Mouse (Mus musculus): ENCODE measurements around the gene Rsg1. TPM values are rescaled to one million over a fixed set of nuclear protein-coding genes. Genes with fewer than 3 reads are reported as not detected.
A peak's percentile ranks its signal among the peaks of the same experiment; 100 is the strongest.

Gene Rsg1
- polyA plus RNA-seq, 1 experiment from 2014 or later = 8.9 TPM

GRCm38 (mm10) chr4:141248614-141248978, 34.8 kb downstream of the Rsg1 start:
- WGBS = 10% methylated on average over 11 of the region's 11 CpGs
- ATAC-seq (ENCODE audit: low FRiP score) = peak; percentile 6; the same call in 1 of the 2 replicates
- H3K4me2 ChIP-seq = peak overlapping the region; percentile 62

GRCm38 (mm10) chr4:141249383-141249782, 35.6 kb downstream of the Rsg1 start:
- ATAC-seq (ENCODE audit: low FRiP score) = no peak
- Histone ChIP-seq H3K27me3 (replicated peaks) (peaks cover 56% of the 10 kb centered on the region), H3K4me2 (no peak overlapping the region), H3K9ac (replicated peaks) (no peak overlapping the region), H3K4me1 (peaks cover 47% of the 10 kb centered on the region), H3K36me3 (no peaks in the 10 kb centered on the region), H3K27ac (replicated peaks) (no peak overlapping the region), H3K9me3 (replicated peaks) (no peaks in the 10 kb centered on the region), H3K4me3 (replicated peaks) (no peak overlapping the region)
- 76% methylated on average over 11 of the region's 11 CpGs for WGBS

More at GRCm38 (mm10) chr4:141248614-141248978, 34.8 kb downstream of the Rsg1 start:
- H3K36me3 ChIP-seq = no peaks in the 10 kb centered on the region
- H3K4me1 ChIP-seq = peaks cover 47% of the 10 kb centered on the region
- peak overlapping the region; percentile 43 for H3K4me3 ChIP-seq (replicated peaks)
- H3K27ac ChIP-seq (replicated peaks) = no peak overlapping the region
- peaks cover 57% of the 10 kb centered on the region for H3K27me3 ChIP-seq (replicated peaks)
- no peaks in the 10 kb centered on the region for H3K9me3 ChIP-seq (replicated peaks)
- no peak overlapping the region for H3K9ac ChIP-seq (replicated peaks)

- WGBS = 70% methylated on average over 8 of the region's 8 CpGs
- no peak for ATAC-seq (ENCODE audit: low FRiP score)
- Histone ChIP-seq H3K4me1 (peaks cover 32% of the 10 kb centered on the region), H3K36me3 (no peaks in the 10 kb centered on the region), H3K4me2 (no peak overlapping the region), H3K9ac (replicated peaks) (no peak overlapping the region), H3K27me3 (replicated peaks) (peaks cover 46% of the 10 kb centered on the region), H3K4me3 (replicated peaks) (no peak overlapping the region), H3K9me3 (replicated peaks) (no peaks in the 10 kb centered on the region), H3K27ac (replicated peaks) (no peak overlapping the region)
Measured at GRCm38 (mm10) chr4:141251071-141251470, 37.3 kb downstream of the Rsg1 start.

- H3K36me3 ChIP-seq = no peaks in the 10 kb centered on the region
- WGBS = 77% methylated on average over 2 of the region's 2 CpGs
- H3K9me3 ChIP-seq (replicated peaks) = no peaks in the 10 kb centered on the region
- peaks cover 17% of the 10 kb centered on the region for H3K4me1 ChIP-seq
- no peak overlapping the region for H3K4me3 ChIP-seq (replicated peaks)
- H3K4me2 ChIP-seq = no peak overlapping the region
- H3K27me3 ChIP-seq (replicated peaks) = peaks cover 30% of the 10 kb centered on the region
- H3K9ac ChIP-seq (replicated peaks) = no peak overlapping the region
- no peak for ATAC-seq (ENCODE audit: low FRiP score)
- H3K27ac ChIP-seq (replicated peaks) = no peak overlapping the region
Measured at GRCm38 (mm10) chr4:141252641-141253040, 38.9 kb downstream of the Rsg1 start.

GRCm38 (mm10) chr4:141254234-141254633, 40.5 kb downstream of the Rsg1 start:
- 37% methylated on average over 16 of the region's 16 CpGs for WGBS
- Histone ChIP-seq H3K27ac (replicated peaks) (no peak overlapping the region), H3K36me3 (no peaks in the 10 kb centered on the region), H3K4me3 (replicated peaks) (no peak overlapping the region), H3K27me3 (replicated peaks) (peaks cover 14% of the 10 kb centered on the region), H3K9ac (replicated peaks) (no peak overlapping the region), H3K9me3 (replicated peaks) (no peaks in the 10 kb centered on the region), H3K4me1 (0 out of 2 replicates have a peak, but pooled peaks cover 5% of the 10 kb centered on the region), H3K4me2 (no peak overlapping the region)
- ATAC-seq (ENCODE audit: low FRiP score) = no peak

- H3K4me1 ChIP-seq = 0 out of 2 replicates have a peak, but pooled peaks cover 5% of the 10 kb centered on the region
- no peaks in the 10 kb centered on the region for H3K9me3 ChIP-seq (replicated peaks)
- no peaks in the 10 kb centered on the region for H3K27me3 ChIP-seq (replicated peaks)
- no peak overlapping the region for H3K27ac ChIP-seq (replicated peaks)
- H3K36me3 ChIP-seq = no peaks in the 10 kb centered on the region
- no peak overlapping the region for H3K9ac ChIP-seq (replicated peaks)
- no peak overlapping the region for H3K4me2 ChIP-seq
- no peak for ATAC-seq (ENCODE audit: low FRiP score)
- WGBS = 68% methylated on average over 5 of the region's 5 CpGs
- no peak overlapping the region for H3K4me3 ChIP-seq (replicated peaks)
Measured at GRCm38 (mm10) chr4:141257440-141257839, 43.7 kb downstream of the Rsg1 start.

GRCm38 (mm10) chr4:141259413-141259812, 45.7 kb downstream of the Rsg1 start:
- Histone ChIP-seq H3K4me3 (replicated peaks) (no peak overlapping the region), H3K27ac (replicated peaks) (no peak overlapping the region), H3K4me1 (no peaks in the 10 kb centered on the region), H3K27me3 (replicated peaks) (no peaks in the 10 kb centered on the region), H3K4me2 (no peak overlapping the region), H3K9me3 (replicated peaks) (no peaks in the 10 kb centered on the region), H3K36me3 (no peaks in the 10 kb centered on the region), H3K9ac (replicated peaks) (no peak overlapping the region)
- ATAC-seq (ENCODE audit: low FRiP score) = no peak
- WGBS = 87% methylated on average over 12 of the region's 12 CpGs

GRCm38 (mm10) chr4:141260007-141260723, 46.4 kb downstream of the Rsg1 start:
- H3K4me2 ChIP-seq = no peak overlapping the region
- no peak overlapping the region for H3K27ac ChIP-seq (replicated peaks)
- no peaks in the 10 kb centered on the region for H3K9me3 ChIP-seq (replicated peaks)
- H3K9ac ChIP-seq (replicated peaks) = no peak overlapping the region
- H3K36me3 ChIP-seq = no peaks in the 10 kb centered on the region
- no peak overlapping the region for H3K4me3 ChIP-seq (replicated peaks)
- WGBS = 59% methylated on average over 16 of the region's 16 CpGs
- no peaks in the 10 kb centered on the region for H3K4me1 ChIP-seq
- no peak for ATAC-seq (ENCODE audit: low FRiP score)
- H3K27me3 ChIP-seq (replicated peaks) = no peaks in the 10 kb centered on the region

- no peak overlapping the region for H3K4me3 ChIP-seq (replicated peaks)
- no peaks in the 10 kb centered on the region for H3K4me1 ChIP-seq
- no peaks in the 10 kb centered on the region for H3K36me3 ChIP-seq
- H3K27me3 ChIP-seq (replicated peaks) = no peaks in the 10 kb centered on the region
- no peak overlapping the region for H3K9ac ChIP-seq (replicated peaks)
- no peak overlapping the region for H3K27ac ChIP-seq (replicated peaks)
- no peaks in the 10 kb centered on the region for H3K9me3 ChIP-seq (replicated peaks)
- ATAC-seq (ENCODE audit: low FRiP score) = no peak
- no peak overlapping the region for H3K4me2 ChIP-seq
- WGBS = 76% methylated on average over 10 of the region's 10 CpGs
Measured at GRCm38 (mm10) chr4:141262906-141263637, 49.3 kb downstream of the Rsg1 start.

- no peak overlapping the region for H3K9ac ChIP-seq (replicated peaks)
- no peaks in the 10 kb centered on the region for H3K4me1 ChIP-seq
- ATAC-seq (ENCODE audit: low FRiP score) = no peak
- no peak overlapping the region for H3K4me3 ChIP-seq (replicated peaks)
- no peaks in the 10 kb centered on the region for H3K27me3 ChIP-seq (replicated peaks)
- H3K36me3 ChIP-seq = no peaks in the 10 kb centered on the region
- no peak overlapping the region for H3K4me2 ChIP-seq
- no peak overlapping the region for H3K27ac ChIP-seq (replicated peaks)
- no peaks in the 10 kb centered on the region for H3K9me3 ChIP-seq (replicated peaks)
- 87% methylated on average over 3 of the region's 3 CpGs for WGBS
Measured at GRCm38 (mm10) chr4:141265979-141266637, 52.4 kb downstream of the Rsg1 start.

- H3K4me3 ChIP-seq (replicated peaks) = no peak overlapping the region
- peaks cover 3% of the 10 kb centered on the region; the same call in 1 of the 2 replicates for H3K27me3 ChIP-seq (replicated peaks)
- no peaks in the 10 kb centered on the region for H3K4me1 ChIP-seq
- no peak for ATAC-seq (ENCODE audit: low FRiP score)
- 73% methylated on average over 3 of the region's 3 CpGs for WGBS
- H3K9me3 ChIP-seq (replicated peaks) = no peaks in the 10 kb centered on the region
- H3K27ac ChIP-seq (replicated peaks) = no peak overlapping the region
- H3K4me2 ChIP-seq = no peak overlapping the region
- H3K9ac ChIP-seq (replicated peaks) = no peak overlapping the region
- H3K36me3 ChIP-seq = no peaks in the 10 kb centered on the region
Measured at GRCm38 (mm10) chr4:141267250-141267649, 53.5 kb downstream of the Rsg1 start.
